Mouse (Mus musculus) heart, postnatal 36 days (tissue): ENCODE results near the gene Cc2d1b. TPM values are rescaled to one million over a fixed set of nuclear protein-coding genes. Genes with fewer than 3 reads are reported as not detected.

ENCODE experiments used
- DNase-seq, 2 experiments: peaks; one replicate each; pipeline ENCODE4 v3.0.0; 2021 to 2022
- intact Hi-C: fragments of 180-260 bp; cut with DNase I; formaldehyde crosslinking; loops from one replicate; pipeline ENCODE4 v1.15.1; 2025
- total RNA-seq, 2 experiments: library from RNA; stranded (reverse); gene quantifications; 2 replicates each; pipeline ENCODE4 v1.2.3; 2021

Gene Cc2d1b
- total RNA-seq, result 10 to 100 TPM; 15.6 to 16.3 TPM

DNA sequence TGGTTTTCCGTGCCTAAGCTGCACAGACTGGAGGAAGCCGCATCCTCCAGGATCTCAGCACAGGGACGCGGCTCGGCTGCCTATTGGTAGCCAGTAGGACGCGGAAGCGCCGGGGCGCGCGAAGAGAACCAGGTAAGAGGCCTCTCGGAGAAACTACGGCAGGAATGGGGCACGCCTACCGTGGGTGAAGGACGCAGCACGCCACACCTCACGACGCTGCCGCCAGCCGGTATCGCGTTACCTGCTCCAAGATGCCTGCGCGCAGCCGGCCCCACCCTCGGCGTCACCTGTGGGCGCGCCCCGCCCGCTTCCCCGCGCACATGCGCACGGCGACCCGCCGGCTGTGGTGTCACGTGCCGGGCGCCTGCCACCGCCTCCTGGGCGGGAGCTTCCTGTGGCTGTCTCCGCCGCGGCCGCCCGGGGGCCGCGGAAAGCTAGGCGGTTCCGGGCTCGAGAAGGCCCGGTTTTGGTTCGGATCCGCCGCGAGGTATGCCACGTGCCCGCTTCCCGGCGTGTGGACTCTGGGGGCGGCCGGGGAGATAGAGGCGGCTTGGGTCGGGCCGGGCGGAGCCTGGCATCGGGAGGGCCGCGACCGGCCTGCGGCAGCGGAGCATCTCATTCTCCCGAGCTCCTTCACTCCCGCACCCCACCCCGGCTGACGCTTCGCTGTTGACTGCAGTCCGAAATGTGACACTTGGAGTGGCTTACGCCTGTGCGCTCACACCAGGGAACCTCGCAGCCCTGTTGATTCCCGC lies at the start of gene Cc2d1b:
Cc2d1b (plus strand) TSS at position 354 of the 755 bp plus-strand sequence.
- intact Hi-C loops, result loop anchor here (2.0 to 5.0 kb wide), 2 partner anchors 41 to 292 kb away; partner anchors contain the start of genes Coa7, Orc1 and Prpf38a

DNA sequence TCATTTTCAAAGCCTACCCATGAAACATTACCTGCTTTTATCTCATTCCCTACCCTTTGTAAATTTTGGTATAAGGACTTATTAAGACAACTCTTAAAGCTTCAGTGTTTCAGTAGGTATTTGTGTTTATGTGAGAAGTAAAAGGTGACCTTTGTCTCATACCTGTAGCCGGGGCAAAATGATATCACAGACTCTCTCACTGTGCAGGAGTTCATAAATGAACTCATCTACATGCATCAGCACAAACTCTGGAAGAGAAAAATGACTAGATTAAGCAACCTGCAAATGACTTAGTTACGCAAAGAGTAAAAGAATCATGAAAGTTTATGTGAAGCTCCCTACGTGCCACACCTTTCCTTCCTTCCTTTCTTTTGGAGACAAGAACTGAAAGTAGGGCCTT lies 47.1 kb upstream of the Cc2d1b start:
- intact Hi-C loops, result no loop called here
- no peak for DNase-seq

More for the DNA sequence above, at the start of gene Cc2d1b:
- peak; percentile 85 to 89 for DNase-seq

GRCm38 (mm10) chr4:108578840-108579742 lies 40.6 kb upstream of the Cc2d1b start, which contains the start of the genes Prpf38a and Orc1:
Gene Prpf38a, minus strand, starts transcription at chr4:108579336.
Gene Orc1, plus strand, starts transcription at chr4:108579423.
- DNase-seq, result peak; percentile 96 to 98
- intact Hi-C loops, result loop anchor here (2.0 to 5.0 kb wide), 2 partner anchors 42 to 242 kb away; no protein-coding TSS in a partner anchor

DNA sequence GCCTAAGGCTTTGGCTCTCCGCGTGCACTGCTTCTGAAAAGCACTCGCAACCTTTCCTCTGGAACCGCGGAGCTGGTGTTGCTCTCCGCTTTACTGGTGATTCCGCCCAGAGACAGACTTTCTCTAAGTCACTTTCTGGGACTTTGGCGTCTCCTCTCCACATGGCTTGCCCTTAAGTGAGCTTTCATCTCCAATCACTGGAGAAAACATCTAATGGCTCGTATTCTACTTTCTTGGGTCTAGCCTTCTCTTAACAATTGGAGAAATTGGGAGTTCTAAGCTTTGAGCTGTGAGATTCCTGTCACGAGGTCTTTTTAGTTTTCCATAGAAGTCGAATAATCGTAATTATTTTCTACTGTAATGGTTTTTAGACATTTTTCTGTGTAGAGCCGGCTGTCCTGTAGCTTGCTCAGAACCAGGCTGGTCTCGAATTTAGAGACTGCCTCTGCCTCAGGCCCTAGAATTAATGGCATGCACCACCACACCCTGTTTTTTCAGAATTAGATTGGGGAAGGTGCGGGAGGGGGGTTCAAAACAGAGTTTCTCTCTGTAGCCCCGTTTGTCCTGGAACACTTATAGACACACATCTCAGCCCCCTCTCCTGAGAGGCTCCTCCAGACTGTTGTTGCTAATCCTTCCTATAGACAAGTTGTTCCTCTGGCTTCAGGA lies 39.9 kb upstream of the Cc2d1b start:
- no peak for DNase-seq
- intact Hi-C loops, result loop anchor here (2.0 to 5.0 kb wide), 2 partner anchors 41 to 243 kb away; no protein-coding TSS in a partner anchor

GRCm38 (mm10) chr4:108593376-108593775 lies 26.4 kb upstream of the Cc2d1b start:
- no peak for DNase-seq
- intact Hi-C loops, result no loop called here

DNA sequence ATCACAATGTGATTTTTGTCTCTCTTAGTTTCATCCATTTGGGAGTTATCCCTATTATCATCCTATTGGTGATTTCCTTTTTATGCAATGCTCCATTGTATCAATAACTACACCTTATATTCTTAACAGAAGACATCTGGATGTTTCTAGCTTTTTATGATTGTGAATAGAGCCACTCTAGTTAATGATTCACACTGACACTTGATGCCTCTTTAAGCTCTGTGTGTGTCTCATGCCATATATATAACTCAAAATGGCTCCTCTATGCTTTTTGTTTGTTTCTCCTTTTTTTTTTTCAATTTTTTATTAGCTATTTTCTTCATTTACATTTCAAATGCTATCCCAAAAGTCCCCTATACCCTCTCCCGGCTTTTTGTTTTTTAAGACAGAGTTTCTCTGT lies 24.0 kb upstream of the Cc2d1b start:
- no peak for DNase-seq
- intact Hi-C loops, result no loop called here

- no peak for DNase-seq
- intact Hi-C loops, result no loop called here
These were observed 21.4 kb upstream of the Cc2d1b start for GRCm38 (mm10) chr4:108598306-108598705.

DNA sequence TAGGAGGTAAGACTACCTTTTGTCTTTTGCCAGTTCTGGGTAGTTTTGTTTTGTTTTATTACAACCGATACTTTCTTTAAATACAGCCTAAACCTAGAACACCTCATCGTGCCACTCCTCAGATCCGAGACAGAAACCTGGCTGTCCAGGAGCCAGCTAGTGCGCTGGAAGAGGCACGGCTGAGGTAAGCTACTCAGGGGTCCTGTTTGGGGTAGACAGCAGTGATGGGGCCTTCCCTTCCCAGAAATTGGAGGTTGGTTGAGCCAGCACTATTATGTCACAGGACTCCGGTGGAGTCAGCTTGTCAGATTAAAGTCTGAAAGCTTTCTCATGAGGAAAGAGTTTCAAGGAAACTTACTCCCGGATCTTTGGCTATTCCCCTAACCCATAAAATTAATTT lies 17.9 kb upstream of the Cc2d1b start:
- intact Hi-C loops, result no loop called here
- no peak for DNase-seq

GRCm38 (mm10) chr4:108608651-108609050 lies 11.1 kb upstream of the Cc2d1b start:
- no peak for DNase-seq
- intact Hi-C loops, result no loop called here

DNA sequence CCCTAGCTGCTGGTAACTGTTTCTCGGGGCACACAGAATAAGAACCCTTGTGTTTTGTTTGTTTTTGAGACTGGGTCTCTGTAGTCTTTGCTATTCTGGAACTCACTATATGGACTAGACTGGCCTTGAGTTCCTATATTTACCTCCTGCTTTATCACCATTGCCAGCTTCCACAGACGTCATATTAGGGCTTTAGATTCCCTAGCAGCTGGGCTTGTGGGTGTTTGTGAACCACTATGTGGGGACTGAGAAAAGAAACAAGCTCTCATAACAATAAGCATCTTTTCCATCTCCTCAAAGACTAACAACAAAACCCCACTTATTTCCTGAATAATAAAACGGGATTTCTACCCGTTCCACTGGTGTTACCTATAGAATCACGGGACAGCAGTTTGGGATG lies 8.8 kb upstream of the Cc2d1b start:
- intact Hi-C loops, result no loop called here
- DNase-seq, result no peak

DNA sequence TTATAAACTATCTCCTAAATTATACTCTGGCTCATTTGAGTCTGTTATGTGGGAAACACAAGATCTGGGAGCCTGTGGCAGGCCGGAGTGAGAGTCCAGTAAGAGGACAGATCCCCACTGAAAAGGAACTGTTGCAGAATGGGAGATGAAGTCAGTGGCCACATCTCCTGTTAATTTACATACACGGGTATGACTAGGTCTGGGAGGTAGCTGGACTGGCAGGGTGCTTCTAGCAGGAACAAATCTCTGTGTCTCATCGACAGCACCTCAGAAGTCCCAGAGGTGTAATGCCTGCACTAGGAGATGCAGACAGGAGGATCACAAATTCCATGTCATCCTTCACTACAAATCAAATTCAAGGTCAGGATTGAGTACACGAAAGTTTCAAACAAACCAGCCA lies 1.2 kb upstream of the Cc2d1b start:
- intact Hi-C loops, result no loop called here

DNA sequence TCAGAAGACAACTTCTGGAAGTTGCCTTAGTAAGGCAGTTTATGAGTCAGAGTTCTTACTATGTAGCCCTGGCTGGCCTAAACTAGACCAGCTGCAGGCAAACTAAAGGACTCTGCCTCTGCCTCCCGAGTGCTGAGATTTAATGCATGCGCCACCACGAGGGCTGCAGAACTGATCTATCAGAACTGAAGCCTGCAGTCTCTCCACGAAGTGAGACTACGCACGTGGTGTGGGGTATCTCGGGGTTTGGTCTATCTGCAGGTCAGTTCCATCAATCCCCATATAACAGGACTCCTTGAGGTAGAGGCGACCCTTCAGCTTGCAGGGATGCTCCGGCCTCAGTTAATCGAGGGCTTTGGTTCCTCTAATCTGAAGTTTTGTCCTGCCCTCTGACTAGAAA lies 575 bp upstream of the Cc2d1b start:
- DNase-seq, result no peak
- intact Hi-C loops, result no loop called here

More for the DNA sequence above, 1.2 kb upstream of the Cc2d1b start:
- no peak for DNase-seq

GRCm38 (mm10) chr4:108620536-108620935 lies 796 bp downstream of the Cc2d1b start:
- DNase-seq, result no peak
- intact Hi-C loops, result loop anchor here (2.0 to 5.0 kb wide), 2 partner anchors 42 to 293 kb away; partner anchors contain the start of genes Coa7, Orc1 and Prpf38a

- intact Hi-C loops, result loop anchor here (2.0 to 5.0 kb wide), 2 partner anchors 43 to 294 kb away; partner anchors contain the start of genes Coa7, Orc1 and Prpf38a
- no peak for DNase-seq
These were observed 1.8 kb downstream of the Cc2d1b start for GRCm38 (mm10) chr4:108621504-108621903.

DNA sequence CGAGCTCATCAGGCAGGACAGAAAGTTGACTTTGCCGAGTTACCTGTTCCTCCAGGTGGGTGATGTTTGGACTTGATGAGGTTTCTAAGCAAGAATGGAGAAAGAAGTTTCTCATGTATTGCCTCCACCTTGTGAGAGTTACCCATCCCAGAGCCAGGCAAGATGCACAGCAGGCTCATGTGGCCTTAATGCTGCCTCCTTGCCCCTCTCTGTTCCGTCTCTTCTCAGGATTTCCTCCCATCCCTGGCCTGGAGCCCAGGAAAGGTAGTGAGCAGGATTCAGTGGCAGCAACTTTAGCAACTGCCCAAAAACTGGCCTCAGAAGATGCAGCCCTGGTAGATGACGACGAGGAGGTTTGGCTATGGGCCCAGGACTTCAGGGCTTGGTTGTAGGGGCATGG lies 7.3 kb downstream of the Cc2d1b start:
- DNase-seq, result no peak
- intact Hi-C loops, result no loop called here

DNA sequence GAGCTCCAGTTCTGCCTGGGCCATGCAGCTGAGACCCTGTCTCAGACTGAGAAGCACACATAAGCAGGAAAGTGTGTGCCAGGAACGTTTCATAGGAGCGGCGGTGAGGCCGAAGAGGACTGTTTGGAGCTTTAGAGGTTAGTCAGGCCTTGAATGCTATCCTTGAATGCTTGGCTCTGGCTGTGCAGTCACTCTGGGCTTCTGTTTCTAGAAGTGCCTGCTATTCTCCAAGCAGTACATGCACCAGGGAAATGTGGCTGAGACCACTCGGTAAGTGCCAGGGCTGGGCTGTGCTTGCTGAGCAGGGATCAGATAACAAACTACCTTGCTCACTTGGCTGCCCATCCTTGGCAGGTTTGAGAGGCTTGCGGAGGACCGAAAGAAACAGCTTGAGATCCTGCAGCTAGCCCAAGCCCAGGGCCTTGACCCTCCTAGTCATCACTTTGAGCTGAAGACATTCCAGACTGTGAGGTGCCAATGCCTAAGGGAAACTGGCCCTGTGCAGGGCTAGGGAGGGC lies 9.7 kb downstream of the Cc2d1b start:
- DNase-seq, result no peak
- intact Hi-C loops, result no loop called here

- intact Hi-C loops, result no loop called here
- no peak for DNase-seq
These were observed 10.4 kb downstream of the Cc2d1b start for GRCm38 (mm10) chr4:108630096-108630495.

- intact Hi-C loops, result no loop called here
- no peak for DNase-seq
These were observed 11.9 kb downstream of the Cc2d1b start for GRCm38 (mm10) chr4:108631616-108632015.

DNA sequence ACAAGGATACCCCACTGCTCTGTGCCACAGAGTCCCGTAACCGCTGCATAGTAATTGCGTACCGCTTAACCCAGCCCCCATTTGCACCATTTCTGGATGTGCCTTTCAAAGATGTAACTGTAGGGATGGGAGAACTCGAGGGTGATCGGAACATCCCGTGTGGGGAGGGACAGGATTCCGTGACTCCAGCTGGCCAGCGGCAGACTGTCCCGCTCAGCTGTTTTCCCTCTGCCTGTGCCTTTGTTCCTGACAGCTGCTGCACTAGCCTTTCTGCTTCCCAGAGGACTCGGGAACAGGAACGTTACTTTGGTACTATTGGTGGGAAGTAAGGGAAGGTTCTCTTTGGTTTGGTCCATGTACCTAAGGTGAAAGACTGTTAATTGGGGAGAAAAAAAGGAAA lies 14.0 kb downstream of the Cc2d1b start:
- intact Hi-C loops, result no loop called here
- DNase-seq, result no peak

DNA sequence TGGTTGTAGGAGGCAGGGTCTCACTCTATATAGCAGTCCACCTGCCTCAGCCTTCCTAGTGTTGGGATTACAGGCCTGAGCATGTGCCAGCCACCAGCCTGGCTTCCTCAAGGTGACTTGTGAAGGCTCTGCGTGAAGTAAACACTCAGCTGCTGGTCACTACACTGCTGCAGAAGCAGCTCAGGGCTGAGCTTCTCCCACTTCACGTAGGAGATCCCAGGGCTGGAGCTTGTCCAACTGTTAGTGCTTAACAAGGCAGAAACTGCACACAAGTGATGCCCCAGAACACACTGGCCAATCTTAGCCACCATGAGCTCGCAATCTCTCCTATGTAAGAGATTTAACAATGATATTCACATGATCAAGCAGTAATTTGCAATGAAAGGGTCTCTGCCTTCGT lies 15.0 kb downstream of the Cc2d1b start:
- intact Hi-C loops, result no loop called here
- DNase-seq, result no peak
